Mouse (Mus musculus) CH12.LX (cell line): ENCODE measurements around the gene Acad11.

Source experiments
- CTCF ChIP-seq, 2 experiments: IDR thresholded peaks in 1 of 2; conservative IDR thresholded peaks in 1 of 2; 2 replicates each; pipeline ENCODE4 v1.5.1; 2011 to 2012; ENCODE audit warnings: low read depth in 2 of 2, low read length in 2 of 2, improper control_type of control experiment in 1 of 2, inconsistent platforms in 1 of 2, mild to moderate bottlenecking in 1 of 2, moderate library complexity in 1 of 2
- EP300 ChIP-seq: IDR thresholded peaks from 2 replicates; pipeline ENCODE4 v1.6.1; 2011; ENCODE audit warnings: low read length, improper control_type of control experiment
- KAT2A ChIP-seq: IDR thresholded peaks from 2 replicates; pipeline ENCODE4 v1.6.1; 2012; ENCODE audit warnings: low read length, improper control_type of control experiment, inconsistent platforms; ENCODE audit not compliant: insufficient replicate concordance
- MAFK ChIP-seq: IDR thresholded peaks from 2 replicates; pipeline ENCODE4 v1.6.1; 2011; ENCODE audit warnings: low read length, improper control_type of control experiment; ENCODE audit not compliant: insufficient replicate concordance
- MAX ChIP-seq: IDR thresholded peaks from 2 replicates; pipeline ENCODE4 v1.6.1; 2011; ENCODE audit warnings: low read length, improper control_type of control experiment
- MEF2A ChIP-seq: IDR thresholded peaks from 2 replicates; pipeline ENCODE4 v1.6.1; 2014; ENCODE audit warnings: low read depth, mild to moderate bottlenecking, inconsistent platforms, low read length, improper control_type of control experiment, borderline replicate concordance
- PAX5 ChIP-seq: IDR thresholded peaks from 2 replicates; pipeline ENCODE4 v1.6.1; 2012; ENCODE audit warnings: low read length, inconsistent platforms, mixed read lengths
- POLR2A ChIP-seq: IDR thresholded peaks from 2 replicates; pipeline ENCODE4 v1.6.1; 2011; ENCODE audit warnings: low read depth, mild to moderate bottlenecking, improper control_type of control experiment, low read length
- POLR2AphosphoS2 ChIP-seq: IDR thresholded peaks from 2 replicates; pipeline ENCODE4 v1.6.1; 2011; ENCODE audit warnings: low read depth, low read length, improper control_type of control experiment
- RAD21 ChIP-seq: IDR thresholded peaks from 2 replicates; pipeline ENCODE4 v1.6.1; 2011; ENCODE audit warnings: low read depth, mild to moderate bottlenecking, low read length, improper control_type of control experiment, moderate library complexity
- TBP ChIP-seq: conservative IDR thresholded peaks from 2 replicates; pipeline ENCODE4 v1.6.1; 2011; ENCODE audit warnings: low read depth, low read length, improper control_type of control experiment
- USF2 ChIP-seq: conservative IDR thresholded peaks from 2 replicates; pipeline ENCODE4 v1.6.1; 2011; ENCODE audit warnings: low read depth, low read length, improper control_type of control experiment

- no peak for TF ChIP-seq MAFK
- peak; percentile 67 for TF ChIP-seq RAD21
- no peak for TF ChIP-seq EP300
- no peak for TF ChIP-seq PAX5
- TF ChIP-seq POLR2A = no peak
- peak; percentile 26 to 71; a peak in 3 of 4 replicates for TF ChIP-seq CTCF (conservative IDR thresholded peaks at IDR 0.05 in 1 of 2, IDR thresholded peaks at IDR 0.05 in 1 of 2; ENCODE audit: low read depth in 2 of 2, low read length in 2 of 2)
- no peak for TF ChIP-seq TBP
- TF ChIP-seq MEF2A = no peak
- TF ChIP-seq KAT2A = no peak
- no peak for TF ChIP-seq USF2
- no peak for TF ChIP-seq MAX
- TF ChIP-seq POLR2AphosphoS2 = no peak
These were observed 12.6 kb downstream of the Acad11 start for GRCm38 (mm10) chr9:104075808-104076207.
